Mouse (Mus musculus) midbrain, embryonic 10.5 days (tissue): ENCODE data around the gene Phactr1. TPM values are rescaled to one million over a fixed set of nuclear protein-coding genes. Genes with fewer than 3 reads are reported as not detected.

Experiments used
- DNase-seq: peaks from one replicate; pipeline ENCODE4 v3.0.0-alpha.2; 2017; ENCODE audit warnings: low spot score
- H3K27ac ChIP-seq: fragments of 300-500 bp; sonication (generic); replicated peaks from 2 replicates; pipeline ENCODE4 v1.5.1; 2016; ENCODE audit warnings: mild to moderate bottlenecking
- H3K27me3 ChIP-seq: fragments of 300-500 bp; sonication (generic); 2 replicates; pipeline ENCODE4 v1.6.1; 2016; ENCODE audit warnings: low read depth, mild to moderate bottlenecking; ENCODE audit not compliant: poor library complexity, severe bottlenecking
- H3K36me3 ChIP-seq: fragments of 300-500 bp; sonication (generic); 2 replicates; pipeline ENCODE4 v1.6.1; 2016; ENCODE audit warnings: mild to moderate bottlenecking, moderate library complexity
- H3K4me1 ChIP-seq: fragments of 300-500 bp; sonication (generic); 2 replicates; pipeline ENCODE4 v1.6.1; 2016
- H3K4me3 ChIP-seq: fragments of 300-500 bp; sonication (generic); 2 replicates; pipeline ENCODE4 v1.5.1; 2016; ENCODE audit warnings: mild to moderate bottlenecking, moderate library complexity
- H3K9me3 ChIP-seq: fragments of 300-500 bp; sonication (generic); replicated peaks from 2 replicates; pipeline ENCODE4 v1.6.1; 2016; ENCODE audit warnings: mild to moderate bottlenecking
- WGBS: fragments of 180-500 bp; shearing (Covaris S2); methylation state at CpG from one replicate; pipeline ENCODE4 v1.1.7; 2016; 5-methylcytosine and 5-hydroxymethylcytosine counted together
- polyA plus RNA-seq: library from polyadenylated mRNA; unstranded; fragments of >200 nt; fragmentation: Nextera tagmentation; extraction: Ambion mirVana; gene quantifications from 2 replicates; pipeline ENCODE4 v1.2.1, GENCODE M21; 2016

Phactr1 gene
- polyA plus RNA-seq, 1 experiment from 2014 or later, result 5.5 TPM

GRCm38 (mm10) chr13:42828978-42829377 lies 148.6 kb downstream of the Phactr1 start:
- Histone ChIP-seq H3K36me3 (no peaks in the 10 kb centered on the region), H3K4me3 (no peak overlapping the region), H3K4me1 (peaks cover 5% of the 10 kb centered on the region), H3K27me3 (no peaks in the 10 kb centered on the region), H3K27ac (no peak overlapping the region), H3K9me3 (peaks cover 4% of the 10 kb centered on the region; the same call in 1 of the 2 replicates)
- no peak for DNase-seq
- 55% methylated on average over 9 of the region's 9 CpGs for WGBS

GRCm38 (mm10) chr13:42835441-42835840 lies 155.0 kb downstream of the Phactr1 start:
- H3K27me3 ChIP-seq, result no peaks in the 10 kb centered on the region
- H3K9me3 ChIP-seq, result no peaks in the 10 kb centered on the region
- 0 out of 2 replicates have a peak, but pooled peaks cover 3% of the 10 kb centered on the region for H3K4me1 ChIP-seq
- H3K27ac ChIP-seq, result no peak overlapping the region
- DNase-seq, result no peak
- H3K36me3 ChIP-seq, result no peaks in the 10 kb centered on the region
- H3K4me3 ChIP-seq, result no peak overlapping the region
- 54% methylated on average over 2 of the region's 2 CpGs for WGBS

- H3K4me3 ChIP-seq, result no peak overlapping the region
- 79% methylated on average over 2 of the region's 2 CpGs for WGBS
Measured at GRCm38 (mm10) chr13:42839358-42839757, 158.9 kb downstream of the Phactr1 start.

GRCm38 (mm10) chr13:42852086-42852485 lies 171.7 kb downstream of the Phactr1 start:
- Histone ChIP-seq H3K4me3 (no peak overlapping the region), H3K27me3 (no peaks in the 10 kb centered on the region), H3K36me3 (no peaks in the 10 kb centered on the region), H3K27ac (no peak overlapping the region), H3K9me3 (no peaks in the 10 kb centered on the region), H3K4me1 (peaks cover 22% of the 10 kb centered on the region)
- 85% methylated on average over 10 of the region's 10 CpGs for WGBS
- DNase-seq, result no peak

More at GRCm38 (mm10) chr13:42839358-42839757, 158.9 kb downstream of the Phactr1 start:
- no peaks in the 10 kb centered on the region for H3K9me3 ChIP-seq
- no peaks in the 10 kb centered on the region for H3K27me3 ChIP-seq
- no peak for DNase-seq
- H3K36me3 ChIP-seq, result no peaks in the 10 kb centered on the region
- 0 out of 2 replicates have a peak, but pooled peaks cover 3% of the 10 kb centered on the region for H3K4me1 ChIP-seq
- H3K27ac ChIP-seq, result no peak overlapping the region

- no peaks in the 10 kb centered on the region for H3K9me3 ChIP-seq
- no peak overlapping the region for H3K4me3 ChIP-seq
- H3K27ac ChIP-seq, result 0 out of 2 replicates have a peak overlapping the region, but pooled peaks have one; percentile 23
- no peaks in the 10 kb centered on the region for H3K36me3 ChIP-seq
- peaks cover 23% of the 10 kb centered on the region for H3K4me1 ChIP-seq
- no peaks in the 10 kb centered on the region for H3K27me3 ChIP-seq
- WGBS, result 11% methylated on average over 11 of the region's 11 CpGs
- no peak for DNase-seq
Measured at GRCm38 (mm10) chr13:42853900-42854595, 173.6 kb downstream of the Phactr1 start.

GRCm38 (mm10) chr13:42866162-42866941 lies 185.9 kb downstream of the Phactr1 start:
- Histone ChIP-seq H3K4me1 (peaks cover 28% of the 10 kb centered on the region), H3K27me3 (peaks cover 25% of the 10 kb centered on the region), H3K4me3 (peak overlapping the region; percentile 56), H3K9me3 (no peaks in the 10 kb centered on the region), H3K36me3 (no peaks in the 10 kb centered on the region), H3K27ac (peak overlapping the region; percentile 65)
- DNase-seq, result peak; percentile 49
- 4% methylated on average over 21 of the region's 21 CpGs for WGBS

- Histone ChIP-seq H3K27me3 (peaks cover 25% of the 10 kb centered on the region), H3K27ac (no peak overlapping the region), H3K36me3 (no peaks in the 10 kb centered on the region), H3K4me1 (peaks cover 28% of the 10 kb centered on the region), H3K4me3 (peak overlapping the region; percentile 56; the same call in 1 of the 2 replicates), H3K9me3 (no peaks in the 10 kb centered on the region)
- WGBS, result 29% methylated on average over 6 of the region's 6 CpGs
- DNase-seq, result peak; percentile 19
Measured at GRCm38 (mm10) chr13:42867026-42867425, 186.6 kb downstream of the Phactr1 start.

DNA sequence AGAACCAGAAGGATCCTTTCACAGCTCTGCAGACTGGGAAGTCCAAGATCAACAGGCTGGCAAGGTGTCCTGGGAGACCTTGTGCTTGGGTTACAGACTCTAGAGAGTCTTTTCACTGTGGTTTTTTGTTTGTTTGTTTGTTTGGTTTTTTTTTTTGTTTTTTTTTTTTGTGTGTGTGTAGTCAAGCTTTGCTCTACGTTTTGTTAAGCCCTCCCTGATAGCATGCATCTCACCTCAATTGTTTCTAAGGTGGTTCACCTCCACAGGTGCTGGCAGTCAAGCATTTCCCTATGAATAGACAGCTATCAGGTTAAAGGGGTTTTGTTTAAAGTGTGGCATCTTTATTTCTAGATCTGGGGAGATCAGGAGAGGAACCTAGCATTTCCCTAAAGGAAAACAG lies 191.7 kb downstream of the Phactr1 start:
- WGBS, result 30% methylated on average over 1 of the region's 1 CpGs
- Histone ChIP-seq H3K27ac (no peak overlapping the region), H3K4me1 (peaks cover 5% of the 10 kb centered on the region), H3K36me3 (no peaks in the 10 kb centered on the region), H3K4me3 (no peak overlapping the region), H3K27me3 (peaks cover 16% of the 10 kb centered on the region), H3K9me3 (no peaks in the 10 kb centered on the region)
- no peak for DNase-seq

DNA sequence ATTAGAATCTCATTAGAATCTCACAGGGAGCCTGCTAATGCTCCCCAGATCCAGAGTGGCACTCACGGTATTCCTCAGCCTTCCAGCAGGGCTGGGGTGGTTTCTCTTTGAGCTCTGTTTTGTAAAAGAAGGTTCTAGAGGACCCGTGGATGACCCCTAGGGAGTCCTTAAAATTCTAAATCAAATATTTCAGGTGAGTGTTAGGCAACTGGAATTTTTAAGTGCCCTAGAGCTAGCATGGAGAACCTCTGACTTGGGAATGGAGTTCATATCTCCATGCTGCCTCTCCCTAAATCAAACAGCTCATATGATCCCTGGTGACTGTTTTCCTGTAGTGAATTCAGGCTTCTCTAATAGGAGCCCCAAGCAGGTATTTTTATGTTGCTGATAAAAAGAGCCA lies 197.9 kb downstream of the Phactr1 start:
- H3K36me3 ChIP-seq, result no peaks in the 10 kb centered on the region
- no peaks in the 10 kb centered on the region for H3K4me1 ChIP-seq
- no peaks in the 10 kb centered on the region for H3K27me3 ChIP-seq
- no peak overlapping the region for H3K4me3 ChIP-seq
- WGBS, result 51% methylated on average over 2 of the region's 2 CpGs
- H3K27ac ChIP-seq, result no peak overlapping the region
- no peaks in the 10 kb centered on the region for H3K9me3 ChIP-seq
- DNase-seq, result no peak

DNA sequence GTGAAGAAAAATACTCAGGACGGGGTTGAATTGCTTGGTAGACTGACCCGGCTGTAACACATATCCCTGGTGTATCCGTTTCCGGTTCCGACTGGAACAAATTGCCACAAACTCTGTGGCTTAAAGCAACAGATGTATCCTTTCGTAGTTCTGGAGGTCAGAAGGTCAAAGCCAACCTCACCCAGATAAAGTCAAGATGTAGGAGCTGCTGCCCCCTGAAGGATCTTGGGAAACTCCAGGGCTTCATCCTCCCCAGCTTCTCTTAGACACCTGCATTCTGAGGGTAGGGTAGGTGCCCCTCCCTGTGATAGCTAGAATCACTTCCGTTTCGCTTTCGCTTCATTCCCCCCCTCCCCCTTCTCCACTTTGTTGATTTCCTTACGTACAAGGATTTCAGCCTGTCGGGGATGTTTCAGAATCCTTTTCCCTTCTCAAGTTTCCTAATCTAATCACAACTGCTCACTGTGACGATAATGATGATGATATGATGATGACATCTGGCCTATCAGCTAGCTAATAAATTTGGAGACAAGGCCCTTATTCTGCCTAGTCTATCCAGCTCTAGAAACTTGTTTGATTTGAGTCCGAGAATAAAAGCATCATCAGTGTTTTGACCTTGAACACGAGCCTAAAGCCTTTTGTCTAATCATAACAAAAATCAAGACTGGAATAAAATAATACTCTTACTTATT lies 203.8 kb downstream of the Phactr1 start:
- no peaks in the 10 kb centered on the region for H3K4me1 ChIP-seq
- H3K27me3 ChIP-seq, result no peaks in the 10 kb centered on the region
- H3K4me3 ChIP-seq, result no peak overlapping the region
- no peaks in the 10 kb centered on the region for H3K9me3 ChIP-seq
- DNase-seq, result no peak
- H3K36me3 ChIP-seq, result no peaks in the 10 kb centered on the region
- 72% methylated on average over 14 of the region's 14 CpGs for WGBS
- no peak overlapping the region for H3K27ac ChIP-seq

DNA sequence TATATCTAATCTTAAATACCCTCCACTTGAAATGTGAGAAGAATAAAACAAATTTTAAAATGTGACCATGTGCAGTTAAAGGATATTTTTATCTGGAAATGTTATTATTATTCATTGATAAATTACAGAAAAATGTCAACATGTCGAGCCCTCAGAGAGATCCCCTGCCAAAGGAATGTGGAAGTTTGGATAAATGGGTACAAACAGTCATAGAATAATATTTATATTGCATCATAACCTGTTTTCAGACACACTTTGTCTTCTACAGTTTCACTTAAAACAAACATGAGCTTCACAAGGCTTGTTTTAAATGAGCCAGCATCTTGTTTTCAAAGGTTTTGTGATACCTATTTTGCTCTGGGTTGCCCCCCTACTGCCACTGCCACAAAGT lies 204.3 kb downstream of the Phactr1 start:
- no peaks in the 10 kb centered on the region for H3K27me3 ChIP-seq
- H3K4me1 ChIP-seq, result no peaks in the 10 kb centered on the region
- H3K27ac ChIP-seq, result no peak overlapping the region
- H3K9me3 ChIP-seq, result no peaks in the 10 kb centered on the region
- no peaks in the 10 kb centered on the region for H3K36me3 ChIP-seq
- DNase-seq, result no peak
- no peak overlapping the region for H3K4me3 ChIP-seq
- WGBS, result 70% methylated on average over 1 of the region's 1 CpGs

DNA sequence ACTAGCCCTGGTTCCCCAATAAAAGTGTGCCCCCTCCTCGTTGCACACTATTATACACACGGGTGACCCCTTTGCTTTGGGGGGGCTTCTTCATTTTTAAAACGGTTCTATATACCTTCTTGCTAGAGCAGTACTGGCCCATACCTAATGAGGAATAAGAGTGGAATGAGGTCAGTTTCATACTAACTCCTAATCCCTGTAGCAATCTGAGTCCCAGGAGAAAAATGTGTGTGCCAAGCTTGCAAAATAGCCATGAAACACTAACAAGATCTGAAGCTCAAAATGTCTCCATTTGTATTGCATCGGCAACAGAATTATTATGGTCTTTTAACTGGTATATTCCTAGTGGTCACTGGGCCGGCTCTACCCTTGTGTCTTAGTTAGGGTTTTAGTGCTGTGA lies 207.3 kb downstream of the Phactr1 start:
- no peak overlapping the region for H3K4me3 ChIP-seq
- no peaks in the 10 kb centered on the region for H3K36me3 ChIP-seq
- no peaks in the 10 kb centered on the region for H3K4me1 ChIP-seq
- no peak overlapping the region for H3K27ac ChIP-seq
- 89% methylated on average over 5 of the region's 5 CpGs for WGBS
- no peak for DNase-seq
- no peaks in the 10 kb centered on the region for H3K27me3 ChIP-seq
- H3K9me3 ChIP-seq, result no peaks in the 10 kb centered on the region
